Mouse (Mus musculus) midbrain, embryonic 14.5 days (tissue): Measurements from ENCODE around the gene Xab2. TPM values are rescaled to one million over a fixed set of nuclear protein-coding genes. Genes with fewer than 3 reads are reported as not detected.
A peak's percentile ranks its signal among the peaks of the same experiment; 100 is the strongest.

Source experiments
- ATAC-seq: fragments of 200-750 bp; cut with Nextera tagmentation; 2 replicates; pipeline ENCODE4 v1.8.0; 2017; ENCODE audit warnings: moderate number of reproducible peaks, moderate library complexity; ENCODE audit not compliant: low FRiP score, low TSS enrichment
- DNase-seq: peaks from one replicate; pipeline ENCODE4 v3.0.0-alpha.2; 2015
- H3K27ac ChIP-seq: fragments of 300-500 bp; sonication (generic); replicated peaks from 2 replicates; pipeline ENCODE4 v1.5.1; 2014; ENCODE audit warnings: mild to moderate bottlenecking, low read depth, low read length, moderate library complexity
- H3K27me3 ChIP-seq: fragments of 300-500 bp; sonication (generic); 2 replicates; pipeline ENCODE4 v1.6.1; 2014; ENCODE audit warnings: low read length, control low read depth, mixed read lengths; ENCODE audit not compliant: control insufficient read depth, insufficient read depth
- H3K36me3 ChIP-seq: fragments of 300-500 bp; sonication (generic); 2 replicates; pipeline ENCODE4 v1.6.1; 2014; ENCODE audit warnings: low read length, control low read depth; ENCODE audit not compliant: control insufficient read depth, insufficient read depth
- H3K4me1 ChIP-seq: fragments of 300-500 bp; sonication (generic); 2 replicates; pipeline ENCODE4 v1.6.1; 2014; ENCODE audit warnings: mild to moderate bottlenecking, antibody characterized with exemption, low read length, control low read depth; ENCODE audit not compliant: control insufficient read depth, insufficient read depth
- H3K4me2 ChIP-seq: fragments of 300-500 bp; sonication (generic); 2 replicates; pipeline ENCODE4 v1.6.1; 2014; ENCODE audit warnings: mild to moderate bottlenecking, low read length, moderate library complexity
- H3K4me3 ChIP-seq: fragments of 300-500 bp; sonication (generic); replicated peaks from 2 replicates; pipeline ENCODE4 v1.5.1; 2014; ENCODE audit warnings: low read depth, low read length
- H3K9ac ChIP-seq: fragments of 300-500 bp; sonication (generic); replicated peaks from 2 replicates; pipeline ENCODE4 v1.6.1; 2014; ENCODE audit warnings: mild to moderate bottlenecking, low read length, moderate library complexity
- H3K9me3 ChIP-seq: fragments of 300-500 bp; sonication (generic); 2 replicates; pipeline ENCODE4 v1.6.1; 2016; ENCODE audit warnings: low read length, control low read depth, mixed read lengths; ENCODE audit not compliant: control insufficient read depth
- WGBS: fragments of 180-500 bp; shearing (Covaris S2); extraction: QIAGEN DNeasy Blood & Tissue Kit; methylation state at CpG from one replicate; pipeline ENCODE4 v1.1.7; 2014; 5-methylcytosine and 5-hydroxymethylcytosine counted together
- polyA plus RNA-seq: library from polyadenylated mRNA; unstranded; fragments of >200 nt; fragmentation: Nextera tagmentation; extraction: Ambion mirVana; gene quantifications from 2 replicates; pipeline ENCODE4 v1.2.1, GENCODE M21; 2014

Gene Xab2
- polyA plus RNA-seq, 1 experiment from 2014 or later: 51.1 TPM

DNA sequence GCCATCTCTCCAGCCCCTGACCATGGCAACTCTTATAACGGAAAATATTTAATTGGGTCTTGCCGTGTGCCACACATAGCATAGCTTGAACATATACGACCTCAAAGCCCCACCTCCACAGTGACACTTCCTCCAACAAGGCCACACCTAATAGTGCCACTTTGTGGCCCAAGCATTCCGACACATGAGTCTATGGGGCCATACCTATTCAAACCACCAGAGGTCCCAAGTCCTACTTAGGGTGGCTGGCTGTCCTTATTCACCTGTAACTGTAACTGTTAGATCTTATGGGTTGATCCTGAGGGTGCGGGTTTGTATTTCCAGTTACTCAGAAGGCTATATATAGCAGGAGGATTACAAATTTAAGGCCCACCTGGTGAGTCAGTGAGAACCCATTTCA, 6.9 kb upstream of the Xab2 start:
- ATAC-seq: no peak
- Histone ChIP-seq H3K27me3 (peaks cover 3% of the 10 kb centered on the region; the same call in 1 of the 2 replicates), H3K27ac (no peak overlapping the region), H3K9me3 (no peaks in the 10 kb centered on the region), H3K4me3 (no peak overlapping the region), H3K4me2 (no peak overlapping the region), H3K9ac (no peak overlapping the region), H3K4me1 (peaks cover 10% of the 10 kb centered on the region; the same call in 1 of the 2 replicates), H3K36me3 (no peaks in the 10 kb centered on the region)
- DNase-seq: peak; percentile 50
- WGBS: 27% methylated on average over 5 of the region's 5 CpGs

- ATAC-seq: no peak
- Histone ChIP-seq H3K4me1 (peaks cover 13% of the 10 kb centered on the region), H3K4me3 (no peak overlapping the region), H3K27ac (no peak overlapping the region), H3K9me3 (no peaks in the 10 kb centered on the region), H3K9ac (no peak overlapping the region), H3K36me3 (no peaks in the 10 kb centered on the region), H3K4me2 (no peak overlapping the region), H3K27me3 (peaks cover 3% of the 10 kb centered on the region; the same call in 1 of the 2 replicates)
- DNase-seq: no peak
- WGBS: 65% methylated on average over 5 of the region's 5 CpGs
Observed at GRCm38 (mm10) chr8:3626971-3627370, 5.9 kb upstream of the Xab2 start.

DNA sequence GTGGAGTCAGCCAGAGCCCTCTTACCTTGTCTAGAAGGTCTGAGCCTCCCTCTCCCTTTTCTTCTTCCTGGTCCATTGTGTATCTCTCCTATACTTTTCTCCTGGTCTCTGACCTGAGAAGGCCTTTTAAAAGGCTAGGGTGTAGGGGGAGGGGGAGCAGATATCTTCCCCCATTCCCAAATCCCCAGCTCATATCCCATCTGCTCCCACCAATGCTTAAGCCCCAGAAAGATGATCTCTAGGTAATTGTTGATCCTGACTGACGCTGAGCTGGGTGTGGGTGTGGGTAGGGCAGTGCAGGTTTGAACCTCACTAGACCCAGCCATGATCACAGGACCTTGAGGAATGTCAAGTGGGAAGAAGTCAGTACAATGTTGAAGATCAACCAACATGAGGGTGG, 4.3 kb upstream of the Xab2 start, which contains the start of gene Pcp2:
Pcp2 (minus strand) TSS at position 101 of the 400 bp plus-strand sequence.
- ATAC-seq (no peak), DNase-seq (no peak)
- 61% methylated on average over 1 of the region's 1 CpGs for WGBS
- H3K27me3 ChIP-seq: peaks cover 3% of the 10 kb centered on the region; the same call in 1 of the 2 replicates
- no peak within 1 kb of the TSS for H3K4me2 ChIP-seq
- no peak within 1 kb of the TSS for H3K27ac ChIP-seq
- H3K4me1 ChIP-seq: peaks cover 7% of the 10 kb centered on the region
- no peaks in the 10 kb centered on the region for H3K9me3 ChIP-seq
- no peak within 1 kb of the TSS for H3K4me3 ChIP-seq
- H3K9ac ChIP-seq: no peak within 1 kb of the TSS; the same call in 1 of the 2 replicates
- no peaks in the 10 kb centered on the region for H3K36me3 ChIP-seq

GRCm38 (mm10) chr8:3622119-3622518, 1.0 kb upstream of the Xab2 start:
- Histone ChIP-seq H3K9me3 (no peaks in the 10 kb centered on the region), H3K4me2 (peak overlapping the region; percentile 73), H3K4me1 (peaks cover 12% of the 10 kb centered on the region), H3K9ac (peak overlapping the region; percentile 65), H3K36me3 (peaks cover 17% of the 10 kb centered on the region), H3K27ac (no peak overlapping the region), H3K4me3 (peak overlapping the region; percentile 75), H3K27me3 (no peaks in the 10 kb centered on the region)
- ATAC-seq (no peak), DNase-seq (no peak)
- 67% methylated on average over 8 of the region's 8 CpGs for whole genome bisulfite sequencing

- DNase-seq (no peak), ATAC-seq (no peak)
- Histone ChIP-seq H3K9ac (no peak overlapping the region), H3K4me2 (no peak overlapping the region), H3K27me3 (no peaks in the 10 kb centered on the region), H3K27ac (no peak overlapping the region), H3K36me3 (peaks cover 98% of the 10 kb centered on the region), H3K9me3 (no peaks in the 10 kb centered on the region), H3K4me3 (no peak overlapping the region), H3K4me1 (no peaks in the 10 kb centered on the region)
- 87% methylated on average over 6 of the region's 6 CpGs for WGBS
Observed at GRCm38 (mm10) chr8:3609816-3610150, 11.3 kb downstream of the Xab2 start.

DNA sequence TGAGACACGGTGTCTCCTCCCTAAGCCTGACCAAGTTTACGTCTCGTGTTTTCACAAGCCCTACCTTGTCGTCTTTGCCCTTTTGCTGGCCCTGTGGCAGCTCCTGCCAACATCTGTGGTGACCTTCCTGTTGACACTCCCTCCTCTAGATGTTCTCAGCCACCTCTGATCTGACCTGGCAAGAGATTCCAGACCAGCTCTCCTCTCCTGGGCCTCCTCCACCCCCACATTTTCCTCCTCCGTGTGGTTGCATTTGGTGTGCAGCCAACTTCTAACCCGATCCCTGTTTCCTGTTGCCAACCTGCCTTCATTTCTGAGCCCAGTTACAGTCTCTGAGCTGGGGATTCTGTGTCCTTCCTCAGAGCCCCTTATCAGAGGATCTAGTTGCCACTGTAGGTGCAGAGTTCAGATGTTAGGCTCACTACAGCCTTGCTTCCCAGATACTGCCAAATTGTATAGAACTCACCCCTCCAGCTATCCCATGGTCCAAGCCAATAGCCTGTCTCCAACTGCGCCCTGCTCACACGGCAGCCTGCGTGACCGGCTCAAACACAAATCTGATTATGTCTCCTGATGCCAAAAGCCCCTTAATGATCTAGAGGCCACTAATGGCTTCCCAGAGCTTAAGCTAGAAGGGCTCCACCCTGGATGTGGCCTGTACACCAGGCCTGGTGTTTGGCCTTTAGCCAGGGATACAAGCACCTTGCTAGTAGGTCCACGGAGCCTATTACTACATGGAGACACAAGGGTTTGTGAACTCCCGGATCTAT, 11.9 kb downstream of the Xab2 start:
- no peak overlapping the region for H3K4me2 ChIP-seq
- H3K9ac ChIP-seq: no peak overlapping the region
- H3K36me3 ChIP-seq: peaks cover 98% of the 10 kb centered on the region
- ATAC-seq (no peak), DNase-seq (no peak)
- no peak overlapping the region for H3K27ac ChIP-seq
- H3K4me1 ChIP-seq: no peaks in the 10 kb centered on the region
- H3K27me3 ChIP-seq: no peaks in the 10 kb centered on the region
- H3K9me3 ChIP-seq: no peaks in the 10 kb centered on the region
- WGBS: 89% methylated on average over 12 of the region's 12 CpGs
- H3K4me3 ChIP-seq: no peak overlapping the region

GRCm38 (mm10) chr8:3607822-3608221, 13.3 kb downstream of the Xab2 start:
- 86% methylated on average over 7 of the region's 7 CpGs for WGBS
- no peak for ATAC-seq
- Histone ChIP-seq H3K9me3 (no peaks in the 10 kb centered on the region), H3K36me3 (peaks cover 98% of the 10 kb centered on the region), H3K9ac (no peak overlapping the region), H3K27ac (no peak overlapping the region), H3K4me1 (no peaks in the 10 kb centered on the region), H3K4me2 (no peak overlapping the region), H3K27me3 (no peaks in the 10 kb centered on the region), H3K4me3 (no peak overlapping the region)
- no peak for DNase-seq

DNA sequence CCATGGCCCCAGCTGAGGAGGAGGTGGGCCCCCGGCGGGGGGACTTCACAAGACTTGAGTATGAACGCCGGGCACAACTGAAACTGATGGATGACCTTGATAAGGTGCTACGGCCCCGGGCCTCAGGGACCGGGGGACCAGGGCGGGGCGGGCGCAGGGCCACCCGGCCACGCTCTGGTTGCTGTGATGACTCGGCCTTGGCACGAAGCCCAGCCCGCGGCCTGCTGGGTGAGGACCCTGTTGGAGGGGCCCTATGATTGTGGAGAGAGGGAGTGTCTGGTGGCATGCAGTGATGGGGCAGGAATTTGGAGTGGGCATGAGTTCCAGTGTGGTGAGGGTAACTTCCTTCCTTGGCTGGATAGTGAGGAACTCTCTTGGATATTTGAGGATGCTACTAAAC, 14.5 kb downstream of the Xab2 start:
- Histone ChIP-seq H3K4me1 (no peaks in the 10 kb centered on the region), H3K9ac (no peak overlapping the region), H3K9me3 (no peaks in the 10 kb centered on the region), H3K27ac (no peak overlapping the region), H3K4me2 (no peak overlapping the region), H3K27me3 (no peaks in the 10 kb centered on the region), H3K36me3 (peaks cover 98% of the 10 kb centered on the region), H3K4me3 (no peak overlapping the region)
- ATAC-seq: no peak
- no peak for DNase-seq
- 93% methylated on average over 16 of the region's 16 CpGs for WGBS

- Histone ChIP-seq H3K9me3 (no peaks in the 10 kb centered on the region), H3K36me3 (peaks cover 96% of the 10 kb centered on the region), H3K4me1 (no peaks in the 10 kb centered on the region), H3K9ac (no peak overlapping the region), H3K4me3 (no peak overlapping the region), H3K4me2 (no peak overlapping the region), H3K27ac (no peak overlapping the region), H3K27me3 (no peaks in the 10 kb centered on the region)
- no peak for ATAC-seq
- DNase-seq: no peak
- 84% methylated on average over 13 of the region's 13 CpGs for WGBS
Observed at GRCm38 (mm10) chr8:3603439-3603838, 17.7 kb downstream of the Xab2 start.
